Mouse (Mus musculus) 416B (cell line): ENCODE measurements at regions not wholly inside any gene's neighbourhood (a gene's known extent, or its start where the extent isn't known, plus 50 kb on each side); places are given as distances from the start of the nearest gene placed in this dataset.

Experiments
- DNase-seq: peaks from one replicate; pipeline ENCODE4 v3.0.0; 2011; ENCODE audit warnings: low read depth

DNA sequence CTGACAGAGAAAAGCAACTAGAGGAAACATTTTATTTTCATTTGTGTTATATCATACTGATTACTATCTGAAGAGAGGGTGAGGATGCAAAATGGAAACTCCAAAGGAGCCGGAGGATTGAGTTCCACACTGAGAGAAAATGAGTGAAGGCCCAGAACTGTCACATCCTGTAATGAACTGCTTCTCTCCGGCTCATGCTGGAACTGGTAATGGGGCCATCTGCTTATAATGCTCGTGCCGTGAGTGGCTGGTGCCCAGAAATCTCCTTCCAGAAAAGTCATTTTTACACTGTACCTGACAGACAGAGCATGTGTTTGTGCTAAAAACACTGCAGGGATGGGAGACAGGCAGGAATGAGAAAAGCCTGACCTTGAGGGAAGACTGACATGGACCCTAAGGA, 483.5 kb upstream of the Pkdcc start:
- DNase-seq, result no peak

DNA sequence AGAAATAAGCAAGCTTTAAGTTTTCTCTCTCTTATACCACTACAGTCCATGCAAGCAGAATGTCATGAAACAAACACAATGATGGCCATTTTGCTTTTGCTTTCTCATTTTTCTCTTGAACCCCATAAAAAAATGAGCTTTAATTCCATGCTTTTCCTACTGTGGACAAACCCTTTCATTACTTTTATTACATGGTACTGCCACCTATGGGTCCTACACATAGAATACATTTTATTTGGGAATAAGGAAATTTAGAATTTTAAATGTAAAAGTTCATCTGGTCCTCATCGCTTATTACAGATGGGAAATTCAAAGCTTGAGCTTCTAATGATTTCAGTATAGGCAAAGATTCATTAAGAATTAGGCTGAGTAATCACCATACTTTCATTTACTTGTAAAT, 472.6 kb upstream of the Pkdcc start:
- DNase-seq, result no peak

DNA sequence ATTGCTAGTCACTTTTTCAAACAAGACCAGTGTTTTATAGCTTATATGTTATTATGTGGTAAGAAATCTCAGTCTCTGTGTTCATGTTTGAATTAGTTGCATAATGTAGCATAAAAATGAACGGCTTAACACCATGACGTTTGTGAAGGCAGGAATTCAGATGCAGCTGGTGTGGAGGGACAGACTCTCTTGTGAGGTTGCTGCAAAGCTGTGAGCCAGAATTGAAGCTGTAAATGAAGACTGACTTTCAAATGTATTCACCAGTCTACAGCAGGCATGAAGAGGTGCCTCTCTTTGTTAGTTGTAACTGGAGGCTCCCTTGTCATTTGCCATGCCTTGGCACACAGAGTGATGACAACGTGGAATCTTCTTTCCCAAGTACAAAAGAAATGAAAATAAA, 457.7 kb upstream of the Pkdcc start:
- no peak for DNase-seq

DNA sequence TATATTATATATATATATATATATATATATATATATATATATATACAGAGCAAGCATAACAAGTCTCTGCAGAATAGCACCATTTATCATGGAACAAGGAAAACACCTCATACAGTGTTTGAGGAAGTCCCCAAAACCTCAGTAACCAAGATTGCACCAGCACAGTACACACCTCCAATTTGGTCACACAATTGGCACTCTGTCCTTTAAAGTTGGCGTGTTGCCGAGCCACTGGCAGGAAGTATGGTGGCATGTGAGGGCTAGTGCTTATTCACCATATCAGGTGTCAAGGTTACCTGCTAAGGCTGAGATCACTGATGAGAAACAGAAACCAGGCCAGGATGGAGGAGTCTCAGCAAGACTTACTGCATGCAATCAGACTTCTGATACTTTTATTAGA, 436.0 kb upstream of the Pkdcc start:
- peak; percentile 5 for DNase-seq

DNA sequence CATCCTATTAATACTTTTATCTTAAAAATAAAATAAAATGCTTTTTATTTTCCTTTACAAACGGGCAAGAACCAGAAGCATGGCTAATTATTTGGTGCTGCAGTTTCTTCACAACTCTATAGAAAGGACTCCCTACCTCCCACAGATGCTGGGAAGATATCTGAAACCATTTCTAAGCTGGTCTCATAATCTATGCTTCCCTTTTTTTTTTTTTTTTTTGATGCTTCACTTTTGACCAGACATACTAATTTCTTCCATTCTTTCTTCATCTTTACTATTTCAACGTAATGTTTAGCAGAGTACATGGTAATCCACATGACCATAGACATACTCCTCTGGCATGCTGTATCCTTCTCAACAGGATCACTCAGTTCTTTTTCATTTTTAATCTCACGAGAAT, 393.0 kb upstream of the Pkdcc start:
- no peak for DNase-seq

DNA sequence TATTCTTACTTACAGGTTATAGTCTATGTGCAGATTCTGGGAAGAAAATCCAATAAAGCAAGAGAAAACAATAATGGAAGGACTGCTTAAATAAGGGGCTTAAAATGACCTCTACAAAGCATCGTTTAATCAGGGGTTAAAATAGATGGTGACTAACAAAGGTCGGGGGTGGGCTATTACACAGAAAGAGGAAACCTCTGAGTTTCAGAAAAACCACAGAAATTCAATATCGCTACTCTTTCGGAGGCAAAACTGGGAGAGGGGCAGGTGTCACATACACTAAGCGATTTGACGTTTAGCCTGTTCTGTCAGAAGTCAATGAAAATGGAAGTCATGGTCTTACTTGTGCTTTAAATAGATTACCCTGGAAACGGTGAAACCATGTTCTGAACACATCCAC, 391.0 kb upstream of the Pkdcc start:
- peak; percentile 8 for DNase-seq

DNA sequence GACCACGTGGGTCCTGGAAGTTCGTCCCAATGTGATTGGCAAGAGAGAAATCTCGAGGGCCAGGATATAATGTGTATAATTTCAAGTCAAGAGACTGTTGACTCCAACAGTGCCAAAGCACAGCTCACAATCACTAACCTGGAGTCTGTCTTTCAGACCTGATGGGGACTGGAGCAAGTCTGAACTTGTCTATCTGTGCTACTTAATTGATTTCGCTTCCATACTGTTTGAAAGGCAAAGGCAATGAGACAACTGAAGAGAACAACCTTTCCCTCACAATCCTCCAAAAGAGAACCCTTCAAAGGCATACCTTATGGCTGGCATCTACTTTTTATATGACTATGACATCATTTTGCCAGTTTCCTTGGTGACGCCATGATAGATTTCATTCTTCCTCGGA, 390.5 kb upstream of the Pkdcc start:
- no peak for DNase-seq

DNA sequence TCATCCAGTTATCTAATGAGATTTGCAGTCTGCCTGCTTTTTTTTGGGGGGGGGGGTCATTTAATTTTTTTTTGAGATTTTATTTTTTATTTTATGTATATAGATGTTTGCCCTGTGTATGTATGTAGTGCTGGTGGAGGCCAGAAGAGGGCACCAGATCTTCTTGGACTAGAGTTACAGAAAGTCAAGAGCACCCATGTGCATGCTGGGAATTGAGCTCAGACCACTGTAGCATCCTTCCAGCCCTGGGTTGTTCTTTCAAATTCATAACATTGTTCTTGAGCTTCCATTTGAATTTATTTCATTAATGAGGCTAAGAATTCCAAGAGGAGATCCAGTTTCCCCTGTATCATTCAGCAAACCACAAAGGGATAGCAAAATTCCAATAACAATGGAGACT, 387.9 kb upstream of the Pkdcc start:
- peak; percentile 4 for DNase-seq

DNA sequence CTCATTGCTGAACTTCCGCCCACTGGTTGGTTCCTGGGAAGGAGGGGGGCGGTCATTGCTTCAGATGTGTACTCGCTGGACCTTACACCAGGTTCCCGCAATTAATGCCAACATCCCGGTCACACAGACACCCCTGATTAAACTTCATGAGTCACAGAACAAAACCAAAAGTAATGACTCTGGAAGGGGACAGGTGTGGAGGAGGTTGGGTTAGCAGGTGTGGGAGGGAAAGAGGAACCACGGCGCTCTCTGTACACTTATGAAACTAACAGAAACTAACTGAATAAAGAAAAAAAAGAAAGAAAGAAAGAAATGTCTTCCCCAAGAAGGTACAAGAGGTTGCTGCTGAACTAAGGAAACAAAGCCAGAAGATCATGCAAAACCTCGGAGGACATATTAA, 387.3 kb upstream of the Pkdcc start:
- DNase-seq, result no peak

DNA sequence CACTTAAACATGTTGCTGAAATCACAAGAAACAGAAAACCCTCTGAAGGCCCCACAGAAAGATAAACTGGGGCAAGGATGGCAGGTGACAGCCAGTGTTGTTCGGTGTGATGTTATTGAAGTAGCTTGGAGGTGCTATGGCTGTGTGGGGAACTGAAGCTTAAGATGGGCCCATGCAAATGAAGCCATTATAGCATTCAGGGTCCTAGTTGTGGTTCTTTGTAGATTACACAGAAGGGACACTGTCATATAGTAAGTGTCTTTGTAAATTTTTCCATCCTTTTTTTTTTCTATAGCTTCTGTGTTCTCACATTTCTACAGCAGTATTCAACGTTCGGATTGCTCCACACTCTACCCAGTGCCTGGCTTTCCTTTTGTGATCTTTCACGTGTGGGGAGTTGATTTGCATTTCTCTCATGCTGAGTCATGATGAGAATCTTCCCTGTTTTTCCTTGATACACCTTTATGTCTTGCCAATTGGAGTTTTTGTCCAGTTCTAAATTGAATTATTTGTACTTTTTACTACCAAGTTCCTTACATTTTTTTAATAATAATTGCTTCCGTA, 386.6 kb upstream of the Pkdcc start:
- DNase-seq, result no peak

DNA sequence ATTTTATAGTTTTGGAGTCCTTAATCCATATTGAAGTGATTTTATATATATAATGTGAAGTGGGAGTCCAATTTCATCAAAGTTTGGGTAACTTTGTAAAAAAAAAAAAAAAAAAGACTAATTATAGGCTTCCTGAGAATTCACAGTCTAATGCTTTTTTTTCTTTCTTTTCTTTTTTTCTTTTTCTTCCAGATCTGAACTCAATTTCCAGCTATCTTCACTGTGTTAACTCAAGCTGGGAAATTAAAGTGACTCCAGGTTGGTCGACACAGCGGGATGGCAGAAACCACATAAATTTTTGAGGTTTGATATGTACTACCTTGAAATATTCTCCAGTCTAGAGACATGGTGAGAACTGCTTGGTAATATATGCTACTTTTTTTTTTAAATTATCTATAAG, 385.7 kb upstream of the Pkdcc start:
- DNase-seq, result no peak

DNA sequence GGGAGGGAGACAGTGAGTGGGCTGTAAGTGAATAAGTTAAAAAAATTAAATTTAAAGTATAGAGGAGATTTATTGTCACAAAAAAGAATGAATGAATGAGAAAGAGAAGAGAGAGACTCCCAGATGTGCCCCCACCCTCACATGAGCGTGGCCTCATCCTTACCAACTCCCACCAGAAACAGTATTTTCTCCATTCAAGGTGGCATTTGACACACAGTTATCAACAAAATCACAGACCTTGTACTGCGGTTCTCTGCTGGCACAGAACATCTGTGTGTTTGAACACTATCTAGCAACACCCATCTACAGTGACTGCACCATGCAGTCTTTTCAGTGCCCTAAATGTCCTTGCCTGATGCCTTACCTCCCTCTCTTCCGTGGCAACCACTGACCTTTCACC, 380.9 kb upstream of the Pkdcc start:
- DNase-seq, result no peak

DNA sequence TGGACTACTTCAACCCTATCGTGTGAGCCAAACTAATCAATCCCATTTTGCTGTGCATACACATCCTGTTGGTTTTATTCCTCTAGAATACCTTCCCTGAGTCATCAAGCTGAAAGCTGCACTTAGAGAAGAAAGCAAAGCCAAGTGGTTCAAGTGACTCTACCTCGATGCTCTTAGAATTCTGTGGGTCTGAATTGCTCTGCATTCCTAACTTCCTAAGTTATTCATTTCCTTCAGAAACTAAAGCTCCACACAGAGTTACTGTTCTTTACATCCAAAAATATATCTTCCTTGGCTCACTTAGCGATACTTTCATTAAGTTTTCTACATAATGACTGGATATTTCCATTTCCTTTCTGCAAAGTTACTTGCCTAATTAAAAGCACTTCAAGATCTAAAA, 379.0 kb upstream of the Pkdcc start:
- DNase-seq, result no peak

DNA sequence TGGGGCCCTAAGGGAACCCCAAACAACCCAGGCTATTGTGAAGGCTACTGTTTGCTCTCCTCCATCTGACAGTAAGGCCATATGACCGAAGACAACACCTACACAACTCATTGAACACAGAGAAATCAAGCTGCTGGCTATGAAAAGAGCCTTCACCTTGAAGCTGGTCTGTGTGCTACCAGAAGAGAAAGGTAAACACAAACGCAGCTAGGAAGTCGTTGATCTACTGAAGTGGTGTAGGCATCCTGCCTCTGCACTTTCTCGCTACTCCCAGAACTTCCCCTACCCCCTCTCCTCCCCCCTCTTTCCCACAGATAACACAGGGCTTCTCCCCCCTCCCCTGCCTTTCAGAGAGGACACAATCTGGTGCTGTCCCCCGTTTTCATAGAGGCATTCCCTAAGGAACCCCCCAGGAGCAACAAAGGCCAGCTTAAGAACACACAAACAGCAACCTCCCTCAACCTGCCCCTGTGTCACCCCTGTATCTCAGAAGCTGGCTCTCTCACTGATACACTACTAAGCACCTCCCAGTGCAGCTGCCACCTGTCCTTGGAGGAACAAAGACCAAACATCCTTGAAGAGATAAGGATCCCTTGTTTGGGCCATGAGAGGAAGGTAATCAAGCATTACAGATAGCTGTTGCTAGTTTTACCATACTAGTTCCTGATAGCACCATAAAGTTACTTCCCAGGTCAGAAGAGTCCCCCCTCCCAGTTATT, 368.2 kb upstream of the Pkdcc start:
- DNase-seq, result no peak

DNA sequence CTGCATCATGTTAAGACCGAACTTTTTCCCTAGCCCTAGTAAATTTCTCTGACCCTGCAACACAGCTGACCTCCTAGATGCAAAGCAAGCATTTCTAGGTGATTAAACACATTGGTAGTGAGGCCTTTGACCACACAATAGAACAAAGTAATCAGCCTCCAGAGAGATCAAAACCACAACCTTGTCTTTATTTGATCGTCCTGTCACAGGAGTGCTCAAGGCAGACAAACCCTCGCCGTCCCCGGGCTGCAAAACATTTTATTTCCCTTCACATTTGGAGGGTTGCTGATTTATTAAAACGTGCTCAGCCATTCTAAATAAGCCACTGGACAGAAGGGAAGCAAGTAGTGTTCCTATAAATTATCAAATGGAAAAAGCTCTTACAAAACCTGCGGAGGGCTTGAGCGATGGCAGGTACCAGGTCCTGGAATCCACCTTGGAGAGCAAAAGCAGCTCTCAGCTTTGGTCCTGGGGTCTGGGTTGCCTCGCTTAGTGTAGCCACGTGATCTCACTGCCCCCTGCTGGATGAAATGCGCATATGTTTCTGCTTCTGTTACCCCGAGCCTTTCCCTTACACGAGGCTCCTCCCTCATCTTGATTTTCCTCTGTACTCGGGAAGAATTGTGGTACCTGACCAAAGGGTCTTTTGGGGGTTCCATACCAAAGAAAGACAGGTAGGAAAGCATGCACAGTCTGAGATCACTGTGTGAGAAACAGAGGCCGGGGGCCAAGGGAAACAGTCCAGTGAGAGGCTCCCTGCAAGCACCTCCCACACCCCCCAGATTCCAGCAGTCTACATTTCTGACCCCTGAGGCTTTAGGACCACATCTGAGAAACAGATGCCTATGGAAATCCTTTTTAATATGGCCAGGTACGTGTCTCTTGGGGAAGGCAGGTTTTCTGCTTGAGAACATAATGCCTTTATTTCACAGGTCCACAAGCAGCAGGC, 357.6 kb upstream of the Pkdcc start:
- peak; percentile 49 for DNase-seq

DNA sequence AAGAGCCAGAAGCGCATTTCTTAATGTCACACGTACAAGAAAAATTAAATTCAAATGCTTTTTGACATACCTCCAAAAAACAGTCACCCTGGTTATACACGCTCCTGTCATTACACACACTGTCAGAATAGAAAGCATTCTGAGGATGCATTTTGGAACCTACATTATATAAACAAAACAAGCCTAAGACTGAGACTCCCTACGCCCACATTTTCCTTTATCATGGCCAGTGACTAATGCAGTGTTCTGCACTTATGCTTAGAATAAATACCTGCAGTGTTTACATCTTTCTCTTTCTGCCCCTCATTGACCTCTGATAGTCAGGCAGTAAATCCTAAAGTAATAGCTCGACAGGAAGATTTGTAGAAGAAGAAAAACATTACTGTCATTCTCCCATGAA, 354.7 kb upstream of the Pkdcc start:
- no peak for DNase-seq

DNA sequence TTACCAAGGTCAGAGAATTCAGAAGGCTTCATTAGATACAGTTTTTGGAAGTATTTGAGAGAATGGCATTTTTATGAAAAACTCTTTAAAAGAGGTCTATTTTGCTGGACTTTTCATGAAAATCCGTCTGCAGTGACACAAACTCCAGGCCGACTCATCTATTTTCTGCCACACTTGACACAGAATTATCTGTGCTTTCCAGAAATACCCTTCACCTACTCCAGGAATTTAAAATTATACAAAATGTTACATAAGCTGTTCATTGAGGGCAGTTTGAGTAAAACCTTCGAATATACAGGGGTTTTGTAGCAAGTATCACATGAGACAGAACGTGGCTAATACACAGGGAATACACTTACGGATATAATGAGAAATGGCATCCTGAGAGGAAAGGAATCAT, 354.1 kb upstream of the Pkdcc start:
- DNase-seq, result no peak

DNA sequence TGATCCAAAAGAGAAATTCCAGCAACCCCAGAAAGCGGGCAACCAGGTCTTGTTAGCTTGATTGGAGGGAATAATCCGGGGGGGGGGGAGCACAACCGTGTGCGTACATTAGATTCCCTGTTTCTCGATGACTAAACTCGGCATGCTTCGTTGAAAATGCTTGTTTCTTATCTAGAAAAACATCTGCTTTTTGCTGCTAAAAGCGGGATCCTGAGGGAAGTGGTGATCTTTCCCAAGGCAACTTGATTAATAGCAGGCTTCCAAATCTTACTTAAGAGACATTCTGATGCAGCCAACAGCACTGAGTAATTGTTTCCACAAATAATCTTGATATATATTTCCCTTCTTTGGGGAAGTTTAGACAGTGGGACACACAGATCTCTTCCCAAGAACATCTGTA, 338.0 kb upstream of the Pkdcc start:
- no peak for DNase-seq

DNA sequence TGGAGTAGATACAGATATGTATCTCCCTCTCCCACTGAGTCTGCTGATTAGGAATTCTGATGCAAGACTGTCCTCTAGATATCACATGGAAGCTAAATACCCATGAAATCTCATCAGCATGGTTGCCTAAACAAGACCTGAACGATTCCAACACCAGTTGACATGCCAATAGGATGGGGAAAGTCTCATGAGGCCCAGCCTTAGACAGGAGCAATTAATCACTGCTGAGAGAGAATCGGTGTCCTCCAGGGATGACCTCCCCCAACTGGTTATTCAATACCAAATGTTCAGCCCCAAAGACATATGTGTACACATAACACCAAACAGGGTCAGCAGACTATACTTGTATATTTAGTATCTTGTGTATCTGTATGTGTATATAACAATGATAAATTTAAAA, 314.5 kb upstream of the Pkdcc start:
- DNase-seq, result no peak

DNA sequence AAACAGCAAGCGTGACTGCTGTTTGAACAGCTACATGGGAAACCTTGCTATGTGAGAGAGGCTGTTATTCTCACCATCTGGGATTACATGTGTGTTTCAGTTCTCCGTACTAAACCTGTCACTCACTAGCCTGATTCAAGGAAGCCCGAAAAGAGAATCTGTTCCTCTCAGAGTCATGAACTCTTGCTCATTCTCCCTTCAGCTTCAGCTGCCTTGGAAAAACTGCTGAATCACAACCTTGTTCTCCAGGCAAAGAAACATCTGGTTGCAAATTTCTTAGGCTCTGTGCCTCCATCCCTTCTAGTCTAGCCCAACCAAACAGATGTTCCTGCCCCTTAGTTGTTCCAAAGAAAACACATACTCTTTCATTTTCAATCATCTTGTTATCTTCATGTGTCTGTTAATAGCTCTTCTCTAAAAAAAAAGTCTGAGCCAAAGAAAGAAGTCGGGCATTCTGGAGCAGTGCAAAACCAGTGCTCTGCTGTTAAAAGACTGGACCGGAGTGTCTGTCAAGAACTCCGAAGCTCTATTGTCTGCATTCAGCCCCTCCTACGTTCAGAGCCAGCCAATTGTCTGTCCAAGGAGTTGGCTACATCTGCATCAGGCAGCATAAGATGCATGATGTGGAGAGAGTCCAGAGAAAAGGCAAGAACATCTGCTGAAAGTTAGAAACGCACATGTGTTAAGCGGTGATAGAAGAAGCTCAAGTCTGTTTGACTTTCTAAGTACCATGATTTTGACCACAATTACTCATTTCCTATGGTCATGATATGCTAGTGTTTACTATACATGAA, 313.8 kb upstream of the Pkdcc start:
- no peak for DNase-seq

DNA sequence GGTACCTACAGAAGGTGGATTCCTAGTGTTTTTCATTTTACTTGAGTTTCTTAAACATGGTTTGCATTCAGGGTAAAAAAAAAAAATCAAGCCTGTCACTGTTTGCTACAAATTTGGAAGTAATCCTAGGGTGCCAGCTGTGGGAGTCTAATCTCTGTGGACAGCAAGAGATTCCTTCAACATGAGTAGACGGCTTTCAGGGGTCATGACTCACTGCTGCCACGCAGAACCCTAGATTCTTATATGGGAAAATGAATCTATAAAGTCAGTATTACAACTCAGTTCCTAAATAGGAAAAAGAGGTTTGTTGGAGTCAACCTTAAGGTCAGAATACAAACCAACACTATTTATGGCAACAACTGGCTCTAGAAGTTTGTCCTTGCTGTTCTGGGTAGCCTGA, 310.1 kb upstream of the Pkdcc start:
- DNase-seq, result no peak

DNA sequence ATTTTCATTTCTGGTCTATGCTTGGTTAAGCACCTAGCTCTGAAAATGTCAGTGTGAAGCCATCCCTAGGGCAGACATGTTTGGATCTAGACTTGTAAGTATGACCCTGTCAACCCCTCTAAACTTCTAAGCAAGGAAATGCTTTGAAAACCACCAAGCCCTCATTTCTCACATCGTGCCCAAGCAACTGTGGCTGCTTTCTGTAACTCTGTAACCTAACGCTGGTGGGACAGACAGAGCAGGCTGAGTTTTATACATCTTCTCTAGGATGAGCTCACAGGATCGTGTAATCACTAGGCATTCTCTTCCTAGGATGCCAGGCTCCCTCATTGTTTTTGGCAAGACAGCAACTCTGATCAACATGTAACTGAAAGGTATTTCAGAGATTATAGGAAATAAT, 309.6 kb upstream of the Pkdcc start:
- DNase-seq, result no peak
